Mouse (Mus musculus): ENCODE measurements around the gene Tbx21. TPM values are rescaled to one million over a fixed set of nuclear protein-coding genes. Genes with fewer than 3 reads are reported as not detected.
A peak's percentile ranks its signal among the peaks of the same experiment; 100 is the strongest.

Gene Tbx21
- polyA plus RNA-seq (2012; ENCODE audit: insufficient read depth, low replicate concordance): 0.09 and 1.6 TPM in 2 replicates

GRCm38 (mm10) chr11:97114671-97115601 lies at the start of gene Tbx21:
Tbx21 (minus strand) TSS chr11:97115331.
- no peaks in the 10 kb centered on the region for H3K36me3 ChIP-seq (replicated peaks; ENCODE audit: low read length)
- H3K27me3 ChIP-seq (replicated peaks): peaks cover 84% of the 10 kb centered on the region
- peak within 1 kb of the TSS; percentile 82 for H3K4me3 ChIP-seq (replicated peaks)
- TF ChIP-seq GATA1 (IDR thresholded peaks at IDR 0.05; ENCODE audit: borderline replicate concordance, low read length): no peak
- TF ChIP-seq FLI1 (IDR thresholded peaks at IDR 0.05; ENCODE audit: low read length): no peak
- peaks cover 25% of the 10 kb centered on the region for H3K4me1 ChIP-seq
- no peaks in the 10 kb centered on the region for H3K9me3 ChIP-seq

- Histone ChIP-seq H3K4me3 (replicated peaks) (no peak overlapping the region), H3K36me3 (replicated peaks; ENCODE audit: low read length) (peaks cover 97% of the 10 kb centered on the region), H3K27me3 (replicated peaks) (no peaks in the 10 kb centered on the region), H3K9me3 (no peaks in the 10 kb centered on the region), H3K4me1 (peaks cover 14% of the 10 kb centered on the region)
- TF ChIP-seq GATA1 (IDR thresholded peaks at IDR 0.05; ENCODE audit: borderline replicate concordance, low read length) (no peak), FLI1 (IDR thresholded peaks at IDR 0.05; ENCODE audit: low read length) (no peak)
Measured at GRCm38 (mm10) chr11:97160341-97160740, 45.2 kb upstream of the Tbx21 start.

GRCm38 (mm10) chr11:97156999-97157398 lies 41.9 kb upstream of the Tbx21 start:
- peaks cover 86% of the 10 kb centered on the region for H3K36me3 ChIP-seq (replicated peaks; ENCODE audit: low read length)
- H3K9me3 ChIP-seq: no peaks in the 10 kb centered on the region
- TF ChIP-seq GATA1 (IDR thresholded peaks at IDR 0.05; ENCODE audit: borderline replicate concordance, low read length): no peak
- no peak for TF ChIP-seq FLI1 (IDR thresholded peaks at IDR 0.05; ENCODE audit: low read length)
- peaks cover 3% of the 10 kb centered on the region for H3K27me3 ChIP-seq (replicated peaks)
- H3K4me1 ChIP-seq: peaks cover 28% of the 10 kb centered on the region
- no peak overlapping the region for H3K4me3 ChIP-seq (replicated peaks)

- Histone ChIP-seq H3K36me3 (replicated peaks; ENCODE audit: low read length) (peaks cover 54% of the 10 kb centered on the region), H3K4me1 (peaks cover 58% of the 10 kb centered on the region), H3K27me3 (replicated peaks) (peaks cover 7% of the 10 kb centered on the region)
Measured at GRCm38 (mm10) chr11:97152662-97153287, 37.6 kb upstream of the Tbx21 start.

GRCm38 (mm10) chr11:97152023-97152426 lies 36.9 kb upstream of the Tbx21 start:
- H3K27me3 ChIP-seq (replicated peaks): peaks cover 7% of the 10 kb centered on the region
- peaks cover 59% of the 10 kb centered on the region for H3K4me1 ChIP-seq
- H3K9me3 ChIP-seq: no peaks in the 10 kb centered on the region
- peaks cover 54% of the 10 kb centered on the region for H3K36me3 ChIP-seq (replicated peaks; ENCODE audit: low read length)
- peak overlapping the region; percentile 98 for H3K4me3 ChIP-seq (replicated peaks)
- TF ChIP-seq FLI1 (IDR thresholded peaks at IDR 0.05; ENCODE audit: low read length): no peak
- no peak for TF ChIP-seq GATA1 (IDR thresholded peaks at IDR 0.05; ENCODE audit: borderline replicate concordance, low read length)

More at GRCm38 (mm10) chr11:97152662-97153287, 37.6 kb upstream of the Tbx21 start:
- Histone ChIP-seq H3K9me3 (no peaks in the 10 kb centered on the region), H3K4me3 (replicated peaks) (no peak overlapping the region)
- TF ChIP-seq GATA1 (IDR thresholded peaks at IDR 0.05; ENCODE audit: borderline replicate concordance, low read length) (no peak), FLI1 (IDR thresholded peaks at IDR 0.05; ENCODE audit: low read length) (no peak)

- TF ChIP-seq FLI1 (IDR thresholded peaks at IDR 0.05; ENCODE audit: low read length): no peak
- TF ChIP-seq GATA1 (IDR thresholded peaks at IDR 0.05; ENCODE audit: borderline replicate concordance, low read length): no peak
- Histone ChIP-seq H3K9me3 (no peaks in the 10 kb centered on the region), H3K36me3 (replicated peaks; ENCODE audit: low read length) (peaks cover 53% of the 10 kb centered on the region), H3K4me3 (replicated peaks) (peak within 1 kb of the TSS; percentile 98), H3K27me3 (replicated peaks) (peaks cover 7% of the 10 kb centered on the region), H3K4me1 (peaks cover 64% of the 10 kb centered on the region)
Measured at GRCm38 (mm10) chr11:97151343-97151801, 36.2 kb upstream of the Tbx21 start, which contains the start of gene Tbkbp1. Tbkbp1 (minus strand) TSS chr11:97151495.

GRCm38 (mm10) chr11:97150411-97151330 lies 35.5 kb upstream of the Tbx21 start:
- peaks cover 71% of the 10 kb centered on the region for H3K4me1 ChIP-seq
- H3K27me3 ChIP-seq (replicated peaks): peaks cover 7% of the 10 kb centered on the region
- no peak for TF ChIP-seq GATA1 (IDR thresholded peaks at IDR 0.05; ENCODE audit: borderline replicate concordance, low read length)
- TF ChIP-seq FLI1 (IDR thresholded peaks at IDR 0.05; ENCODE audit: low read length): no peak
- peaks cover 53% of the 10 kb centered on the region for H3K36me3 ChIP-seq (replicated peaks; ENCODE audit: low read length)
- H3K4me3 ChIP-seq (replicated peaks): peak overlapping the region; percentile 98
- no peaks in the 10 kb centered on the region for H3K9me3 ChIP-seq

GRCm38 (mm10) chr11:97149995-97150410 lies 34.9 kb upstream of the Tbx21 start:
- peaks cover 53% of the 10 kb centered on the region for H3K36me3 ChIP-seq (replicated peaks; ENCODE audit: low read length)
- TF ChIP-seq FLI1 (IDR thresholded peaks at IDR 0.05; ENCODE audit: low read length) (no peak), GATA1 (IDR thresholded peaks at IDR 0.05; ENCODE audit: borderline replicate concordance, low read length) (no peak)
- peaks cover 77% of the 10 kb centered on the region for H3K4me1 ChIP-seq
- peaks cover 7% of the 10 kb centered on the region for H3K27me3 ChIP-seq (replicated peaks)
- no peaks in the 10 kb centered on the region for H3K9me3 ChIP-seq
- H3K4me3 ChIP-seq (replicated peaks): peak overlapping the region; percentile 98

GRCm38 (mm10) chr11:97149026-97149425 lies 33.9 kb upstream of the Tbx21 start:
- Histone ChIP-seq H3K36me3 (replicated peaks; ENCODE audit: low read length) (peaks cover 53% of the 10 kb centered on the region), H3K4me1 (peaks cover 85% of the 10 kb centered on the region), H3K27me3 (replicated peaks) (peaks cover 7% of the 10 kb centered on the region), H3K4me3 (replicated peaks) (peak overlapping the region; percentile 98), H3K9me3 (no peaks in the 10 kb centered on the region)
- TF ChIP-seq GATA1 (IDR thresholded peaks at IDR 0.05; ENCODE audit: borderline replicate concordance, low read length): no peak
- no peak for TF ChIP-seq FLI1 (IDR thresholded peaks at IDR 0.05; ENCODE audit: low read length)
